Mouse (Mus musculus): ENCODE data around the gene Gm21897.

DNA sequence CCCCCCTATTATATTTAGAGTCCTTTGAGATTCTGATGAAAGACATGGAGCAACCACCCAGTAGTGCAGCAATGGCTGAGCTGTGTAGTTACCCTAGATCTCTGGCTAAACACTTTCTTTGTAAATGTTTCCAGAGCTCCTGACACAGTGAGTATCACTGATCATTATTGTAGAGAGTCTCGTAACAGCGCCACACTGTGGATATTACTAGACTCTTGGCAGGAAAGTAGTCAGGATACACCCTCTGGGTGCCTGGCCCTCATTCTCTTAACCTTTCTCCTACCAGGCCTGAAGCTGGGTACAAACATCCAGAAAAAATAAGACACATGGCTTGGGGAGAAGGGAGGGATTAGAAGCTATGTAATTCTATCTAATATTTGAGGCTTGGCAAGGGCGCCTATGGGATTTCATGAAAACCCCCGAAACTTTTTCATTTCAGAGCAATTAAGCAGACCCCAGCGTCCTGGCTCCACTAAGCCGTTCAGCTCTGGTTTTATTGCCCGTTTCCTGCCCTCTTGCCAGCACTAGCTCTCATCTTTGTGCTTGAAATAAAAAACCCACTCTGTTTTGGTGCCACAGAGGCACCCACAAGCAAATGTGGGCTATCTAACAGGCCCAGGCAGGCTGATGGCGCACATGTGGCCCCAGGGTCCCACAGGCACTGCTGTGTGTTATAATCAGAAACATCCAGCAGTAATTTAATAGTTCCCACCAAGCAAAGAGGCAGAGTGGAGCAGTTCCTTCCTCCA lies 22.2 kb upstream of the Gm21897 start:
- TF ChIP-seq CTCF (IDR thresholded peaks at IDR 0.05; ENCODE audit: insufficient read depth, low read depth, low read length) (no peak), POLR2A (IDR thresholded peaks at IDR 0.05; ENCODE audit: insufficient read depth, low read depth, low read length) (no peak)
